Mouse (Mus musculus): ENCODE measurements around the gene Gm9803.

DNA sequence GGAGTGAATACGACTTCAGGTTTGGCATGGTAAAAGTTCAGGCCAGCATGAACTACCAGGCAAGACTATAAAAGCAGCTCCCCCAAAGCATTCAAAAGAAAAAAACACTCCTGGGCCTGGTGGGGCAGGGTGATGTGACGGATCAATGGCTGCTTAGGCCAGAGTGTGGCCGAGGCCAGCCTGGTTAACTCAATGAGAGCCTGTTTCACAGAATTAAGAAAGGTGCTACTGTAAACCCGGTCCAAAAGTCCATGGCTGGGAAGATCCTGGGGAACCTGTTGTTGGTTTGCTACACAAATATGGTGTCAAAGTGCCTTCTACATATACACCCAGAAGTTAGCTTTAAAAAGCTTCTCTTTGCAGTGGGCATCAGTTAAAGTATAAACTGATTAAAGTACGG, 14.9 kb downstream of the Gm9803 start:
- TF ChIP-seq POLR2A (IDR thresholded peaks at IDR 0.05; ENCODE audit: borderline replicate concordance, low read depth, low read length), result no peak
- no peak for TF ChIP-seq CTCF (IDR thresholded peaks at IDR 0.05; ENCODE audit: low read depth, low read length)

All from bone marrow macrophage, adult 2 months (primary cell).